Mouse (Mus musculus) cerebellum, adult 2 months (tissue): Measurements from ENCODE around the gene Unc80. TPM values are rescaled to one million over a fixed set of nuclear protein-coding genes. Genes with fewer than 3 reads are reported as not detected.

Experiments
- DNase-seq, 2 experiments: peaks; one replicate each; pipeline ENCODE4 v3.0.0; 2021
- H3K27ac ChIP-seq: fragments of 200-500 bp; 2 replicates; pipeline ENCODE4 v1.5.1; 2012; ENCODE audit warnings: low read length, control low read depth, inconsistent platforms; ENCODE audit not compliant: insufficient read depth
- H3K27me3 ChIP-seq: fragments of 200-500 bp; 2 replicates; pipeline ENCODE4 v1.6.1; 2012; ENCODE audit warnings: inconsistent platforms, mild to moderate bottlenecking, low read length, moderate library complexity; ENCODE audit not compliant: control insufficient read depth, insufficient read depth
- H3K4me1 ChIP-seq: fragments of 200-500 bp; 2 replicates; pipeline ENCODE4 v1.6.1; 2011; ENCODE audit warnings: low read length; ENCODE audit not compliant: control insufficient read depth, insufficient read depth
- H3K4me3 ChIP-seq: fragments of 200-500 bp; replicated peaks from 2 replicates; pipeline ENCODE3; 2011; ENCODE audit warnings: mild to moderate bottlenecking, low read depth, low read length, control low read depth; ENCODE audit not compliant: insufficient read depth
- CTCF ChIP-seq: fragments of 200-500 bp; IDR thresholded peaks from 2 replicates; pipeline ENCODE4 v1.5.1; 2011; ENCODE audit warnings: low read depth, mild to moderate bottlenecking, control low read depth, low read length, moderate library complexity, borderline replicate concordance; ENCODE audit not compliant: insufficient read depth
- POLR2A ChIP-seq: fragments of 200-500 bp; IDR thresholded peaks from 2 replicates; pipeline ENCODE4 v1.6.1; 2011; ENCODE audit warnings: low read length, control low read depth, borderline replicate concordance; ENCODE audit not compliant: insufficient read depth
- WGBS: fragments of 180-500 bp; shearing (Covaris S2); methylation state at CpG from one replicate; pipeline ENCODE4 v1.1.7; 2018; 5-methylcytosine and 5-hydroxymethylcytosine counted together
- polyA plus RNA-seq: library from polyadenylated mRNA; depleted of rRNA; stranded (reverse); fragments of >200 nt; gene quantifications from 2 replicates; pipeline ENCODE4 v1.2.3, GENCODE M21; 2012

Unc80 gene
- polyA plus RNA-seq, 1 experiment: 131 TPM

- DNase-seq: no peak
- TF ChIP-seq POLR2A: no peak
- no peak for TF ChIP-seq CTCF
- no peaks in the 10 kb centered on the region for H3K4me1 ChIP-seq
- H3K27me3 ChIP-seq: no peaks in the 10 kb centered on the region
- no peak overlapping the region for H3K27ac ChIP-seq
- H3K4me3 ChIP-seq: no peak overlapping the region
- WGBS: 78% methylated on average over 3 of the region's 3 CpGs
These were observed 10.4 kb upstream of the Unc80 start for GRCm38 (mm10) chr1:66457747-66458146.

- Histone ChIP-seq H3K4me3 (no peak overlapping the region), H3K27me3 (no peaks in the 10 kb centered on the region), H3K4me1 (no peaks in the 10 kb centered on the region), H3K27ac (no peak overlapping the region)
- DNase-seq: no peak
- TF ChIP-seq CTCF: no peak
- no peak for TF ChIP-seq POLR2A
- WGBS: 80% methylated on average over 3 of the region's 3 CpGs
These were observed 8.8 kb upstream of the Unc80 start for GRCm38 (mm10) chr1:66459394-66459793.

- TF ChIP-seq CTCF (no peak), POLR2A (no peak)
- H3K27me3 ChIP-seq: no peaks in the 10 kb centered on the region
- H3K27ac ChIP-seq: no peak overlapping the region
- no peaks in the 10 kb centered on the region for H3K4me1 ChIP-seq
- DNase-seq: no peak
- 67% methylated on average over 4 of the region's 4 CpGs for WGBS
- no peak overlapping the region for H3K4me3 ChIP-seq
These were observed 7.3 kb upstream of the Unc80 start for GRCm38 (mm10) chr1:66460850-66461249.

GRCm38 (mm10) chr1:66468704-66469020 lies 495 bp downstream of the Unc80 start:
- peak; percentile 75 to 81 for DNase-seq
- Histone ChIP-seq H3K27me3 (no peaks in the 10 kb centered on the region), H3K4me3 (peak overlapping the region; percentile 81), H3K4me1 (peaks cover 9% of the 10 kb centered on the region; the same call in 1 of the 2 replicates), H3K27ac (peak overlapping the region; percentile 98; the same call in 1 of the 2 replicates)
- TF ChIP-seq CTCF: no peak
- 0 out of 2 replicates have a peak, but pooled peaks have one; percentile 1 for TF ChIP-seq POLR2A
- under 1% methylated on average over 3 of the region's 3 CpGs for WGBS

GRCm38 (mm10) chr1:66482751-66483150 lies 14.6 kb downstream of the Unc80 start:
- Histone ChIP-seq H3K4me1 (peaks cover 6% of the 10 kb centered on the region; the same call in 1 of the 2 replicates), H3K27ac (peak overlapping the region; percentile 61; the same call in 1 of the 2 replicates), H3K4me3 (no peak overlapping the region), H3K27me3 (no peaks in the 10 kb centered on the region)
- TF ChIP-seq CTCF (no peak), POLR2A (no peak)
- DNase-seq: peak in 1 of 2 experiments; percentile 52
- WGBS: 50% methylated on average over 3 of the region's 3 CpGs

- no peaks in the 10 kb centered on the region for H3K27me3 ChIP-seq
- 34% methylated on average over 6 of the region's 6 CpGs for WGBS
- no peak overlapping the region for H3K4me3 ChIP-seq
- no peaks in the 10 kb centered on the region for H3K4me1 ChIP-seq
- TF ChIP-seq POLR2A: no peak
- TF ChIP-seq CTCF: no peak
- no peak for DNase-seq
- H3K27ac ChIP-seq: no peak overlapping the region
These were observed 24.9 kb downstream of the Unc80 start for GRCm38 (mm10) chr1:66493064-66493463.

GRCm38 (mm10) chr1:66495310-66496012 lies 27.3 kb downstream of the Unc80 start:
- H3K4me3 ChIP-seq: no peak overlapping the region
- DNase-seq: no peak
- H3K4me1 ChIP-seq: no peaks in the 10 kb centered on the region
- no peak for TF ChIP-seq POLR2A
- no peak for TF ChIP-seq CTCF
- no peaks in the 10 kb centered on the region for H3K27me3 ChIP-seq
- 39% methylated on average over 3 of the region's 3 CpGs for WGBS
- H3K27ac ChIP-seq: no peak overlapping the region

- Histone ChIP-seq H3K27me3 (no peaks in the 10 kb centered on the region), H3K4me1 (peaks cover 9% of the 10 kb centered on the region), H3K4me3 (no peak overlapping the region), H3K27ac (no peak overlapping the region; the same call in 1 of the 2 replicates)
- 13% methylated on average over 3 of the region's 3 CpGs for WGBS
- TF ChIP-seq POLR2A (no peak), CTCF (no peak)
- DNase-seq: peak; percentile 50 to 80
These were observed 82.6 kb downstream of the Unc80 start for GRCm38 (mm10) chr1:66550812-66551211.
